Mouse (Mus musculus): Measurements from ENCODE around the gene Rag2. TPM values are rescaled to one million over a fixed set of nuclear protein-coding genes. Genes with fewer than 3 reads are reported as not detected.

Gene Rag2
- polyA plus RNA-seq (2016; fragmentation: Nextera tagmentation; extraction: Ambion mirVana), result 0.30 and 0.37 TPM in 2 replicates

- Histone ChIP-seq H3K27me3 (replicated peaks) (no peaks in the 10 kb centered on the region), H3K9ac (no peak within 1 kb of the TSS), H3K27ac (no peak within 1 kb of the TSS), H3K4me2 (no peak within 1 kb of the TSS), H3K4me1 (peaks cover 5% of the 10 kb centered on the region; the same call in 1 of the 2 replicates), H3K9me3 (replicated peaks) (no peaks in the 10 kb centered on the region), H3K36me3 (no peaks in the 10 kb centered on the region), H3K4me3 (no peak within 1 kb of the TSS)
- no peak for ATAC-seq
- 50% methylated on average over 4 of the region's 4 CpGs for WGBS (ENCODE audit: insufficient replicate concordance)
These were observed at the start of gene Rag2 for GRCm38 (mm10) chr2:101624526-101624925. Rag2 (plus strand) TSS chr2:101624718.

DNA sequence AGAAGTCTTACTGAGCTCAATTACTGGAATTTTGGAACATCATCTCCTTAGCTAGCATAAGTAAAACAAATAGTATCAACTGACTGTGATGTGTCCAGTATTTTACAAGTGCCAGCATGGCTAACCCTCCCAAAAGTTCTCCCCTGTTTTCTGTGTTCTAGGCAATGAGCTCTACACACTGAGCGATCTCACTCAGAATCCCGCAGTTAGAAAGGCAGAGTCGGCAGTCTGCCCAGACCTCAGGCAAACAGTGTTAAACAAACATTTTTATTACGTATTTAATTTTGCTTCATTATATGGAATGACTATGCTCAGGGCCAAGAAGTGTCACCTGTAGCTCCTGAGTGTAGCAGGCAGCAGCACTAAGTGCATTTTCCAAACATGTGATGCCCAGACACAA lies 47.3 kb upstream of the Rag2 start:
- Histone ChIP-seq H3K4me1 (0 out of 2 replicates have a peak, but pooled peaks cover 7% of the 10 kb centered on the region), H3K27me3 (replicated peaks) (no peaks in the 10 kb centered on the region), H3K4me3 (no peak overlapping the region), H3K36me3 (no peaks in the 10 kb centered on the region), H3K9ac (no peak overlapping the region), H3K9me3 (replicated peaks) (no peaks in the 10 kb centered on the region), H3K4me2 (no peak overlapping the region), H3K27ac (no peak overlapping the region)
- no peak for ATAC-seq
- WGBS (ENCODE audit: insufficient replicate concordance), result 81% methylated on average over 4 of the region's 4 CpGs

- H3K4me3 ChIP-seq, result no peak overlapping the region
- no peaks in the 10 kb centered on the region for H3K36me3 ChIP-seq
- WGBS (ENCODE audit: insufficient replicate concordance), result 67% methylated on average over 2 of the region's 2 CpGs
These were observed 44.5 kb upstream of the Rag2 start for GRCm38 (mm10) chr2:101580027-101580426.

DNA sequence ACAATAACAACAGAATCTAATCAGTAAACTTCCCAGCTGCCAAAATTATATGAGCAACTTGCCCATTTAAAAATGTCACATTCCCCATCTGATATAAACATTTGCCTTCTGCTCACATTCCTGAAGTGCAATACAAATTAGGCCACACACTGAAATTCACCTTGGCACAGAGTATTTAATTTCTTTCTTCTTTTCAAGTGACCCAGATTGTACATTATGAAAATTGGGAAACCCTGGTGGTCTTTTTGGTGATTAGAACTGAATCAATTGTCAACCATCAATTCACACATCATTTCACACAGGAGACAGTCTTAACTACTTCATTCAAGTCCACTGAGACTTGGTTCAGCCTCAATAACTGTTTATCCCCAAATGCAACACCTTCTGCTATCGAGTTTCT lies 44.1 kb upstream of the Rag2 start:
- no peak overlapping the region for H3K9ac ChIP-seq
- no peak for ATAC-seq
- H3K27me3 ChIP-seq (replicated peaks), result no peaks in the 10 kb centered on the region
- H3K27ac ChIP-seq, result no peak overlapping the region
- WGBS (ENCODE audit: insufficient replicate concordance), result 72% methylated on average over 1 of the region's 1 CpGs
- no peak overlapping the region for H3K4me3 ChIP-seq
- 0 out of 2 replicates have a peak, but pooled peaks cover 7% of the 10 kb centered on the region for H3K4me1 ChIP-seq
- H3K4me2 ChIP-seq, result no peak overlapping the region
- H3K9me3 ChIP-seq (replicated peaks), result no peaks in the 10 kb centered on the region
- no peaks in the 10 kb centered on the region for H3K36me3 ChIP-seq

More at GRCm38 (mm10) chr2:101580027-101580426, 44.5 kb upstream of the Rag2 start:
- 0 out of 2 replicates have a peak, but pooled peaks cover 7% of the 10 kb centered on the region for H3K4me1 ChIP-seq
- no peak for ATAC-seq
- H3K9me3 ChIP-seq (replicated peaks), result no peaks in the 10 kb centered on the region
- no peak overlapping the region for H3K4me2 ChIP-seq
- H3K27ac ChIP-seq, result no peak overlapping the region
- H3K27me3 ChIP-seq (replicated peaks), result no peaks in the 10 kb centered on the region
- no peak overlapping the region for H3K9ac ChIP-seq

GRCm38 (mm10) chr2:101580977-101581376 lies 43.5 kb upstream of the Rag2 start:
- H3K4me3 ChIP-seq, result no peak overlapping the region
- no peak for ATAC-seq
- 49% methylated on average over 3 of the region's 3 CpGs for WGBS (ENCODE audit: insufficient replicate concordance)
- H3K27ac ChIP-seq, result no peak overlapping the region
- H3K27me3 ChIP-seq (replicated peaks), result no peaks in the 10 kb centered on the region
- H3K4me1 ChIP-seq, result 0 out of 2 replicates have a peak, but pooled peaks cover 7% of the 10 kb centered on the region
- H3K9ac ChIP-seq, result no peak overlapping the region
- no peaks in the 10 kb centered on the region for H3K9me3 ChIP-seq (replicated peaks)
- H3K36me3 ChIP-seq, result no peaks in the 10 kb centered on the region
- H3K4me2 ChIP-seq, result no peak overlapping the region

DNA sequence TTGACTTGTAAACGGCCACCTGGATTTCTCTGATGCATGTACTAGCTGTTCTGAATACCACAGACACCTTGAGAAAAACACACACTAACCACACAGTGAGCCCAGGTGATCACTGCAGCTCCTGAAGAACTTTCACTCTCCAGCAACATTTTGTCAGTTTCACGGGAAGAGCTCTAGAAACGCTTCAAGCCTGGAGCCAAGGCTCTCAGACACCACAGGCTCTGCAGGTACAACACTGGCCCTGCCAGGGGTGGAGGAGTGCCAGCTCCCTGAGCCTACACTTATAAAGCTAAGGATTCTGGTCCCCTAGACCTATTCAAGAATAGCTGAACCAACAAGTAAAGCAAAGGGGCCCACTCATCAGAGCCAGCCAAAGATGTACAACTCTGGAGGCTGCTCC lies 43.1 kb upstream of the Rag2 start:
- Histone ChIP-seq H3K4me3 (no peak overlapping the region), H3K36me3 (no peaks in the 10 kb centered on the region), H3K27ac (no peak overlapping the region), H3K9me3 (replicated peaks) (no peaks in the 10 kb centered on the region), H3K4me2 (no peak overlapping the region), H3K4me1 (0 out of 2 replicates have a peak, but pooled peaks cover 7% of the 10 kb centered on the region), H3K27me3 (replicated peaks) (no peaks in the 10 kb centered on the region), H3K9ac (no peak overlapping the region)
- no peak; the same call in 1 of the 2 replicates for ATAC-seq
- WGBS (ENCODE audit: insufficient replicate concordance), result 67% methylated on average over 3 of the region's 3 CpGs

DNA sequence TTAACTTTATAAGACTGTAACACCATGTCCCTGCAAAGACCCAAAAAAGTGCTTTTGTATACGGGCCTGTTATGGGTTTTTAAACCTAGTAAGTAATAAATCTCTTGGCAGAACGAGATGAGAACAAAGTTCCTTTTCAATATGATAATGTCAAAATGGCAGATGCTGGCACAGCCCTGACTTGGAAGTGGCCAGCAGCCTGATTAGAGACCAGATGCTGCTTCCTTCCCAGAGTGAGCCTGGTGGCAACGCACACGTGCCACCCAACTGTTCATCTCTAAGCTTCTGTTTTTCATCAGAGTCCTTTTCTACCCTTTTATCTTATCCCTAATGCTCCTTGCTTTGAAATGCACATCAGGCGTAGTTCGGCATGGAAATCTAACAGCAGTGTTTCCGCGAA lies 33.2 kb upstream of the Rag2 start:
- 65% methylated on average over 8 of the region's 8 CpGs for whole genome bisulfite sequencing (ENCODE audit: insufficient replicate concordance)
- H3K27ac ChIP-seq, result no peak overlapping the region

GRCm38 (mm10) chr2:101592023-101592841 lies 32.3 kb upstream of the Rag2 start:
- no peak for ATAC-seq
- Histone ChIP-seq H3K9ac (no peak overlapping the region), H3K9me3 (replicated peaks) (no peaks in the 10 kb centered on the region), H3K36me3 (no peaks in the 10 kb centered on the region), H3K27ac (no peak overlapping the region), H3K4me2 (no peak overlapping the region), H3K27me3 (replicated peaks) (no peaks in the 10 kb centered on the region), H3K4me1 (no peaks in the 10 kb centered on the region), H3K4me3 (no peak overlapping the region)
- 58% methylated on average over 10 of the region's 10 CpGs for WGBS (ENCODE audit: insufficient replicate concordance)

More for the DNA sequence above, 33.2 kb upstream of the Rag2 start:
- no peaks in the 10 kb centered on the region for H3K36me3 ChIP-seq
- no peak overlapping the region for H3K4me2 ChIP-seq
- H3K4me1 ChIP-seq, result no peaks in the 10 kb centered on the region
- H3K4me3 ChIP-seq, result no peak overlapping the region
- no peaks in the 10 kb centered on the region for H3K27me3 ChIP-seq (replicated peaks)
- no peak overlapping the region for H3K9ac ChIP-seq
- ATAC-seq, result no peak
- no peaks in the 10 kb centered on the region for H3K9me3 ChIP-seq (replicated peaks)

DNA sequence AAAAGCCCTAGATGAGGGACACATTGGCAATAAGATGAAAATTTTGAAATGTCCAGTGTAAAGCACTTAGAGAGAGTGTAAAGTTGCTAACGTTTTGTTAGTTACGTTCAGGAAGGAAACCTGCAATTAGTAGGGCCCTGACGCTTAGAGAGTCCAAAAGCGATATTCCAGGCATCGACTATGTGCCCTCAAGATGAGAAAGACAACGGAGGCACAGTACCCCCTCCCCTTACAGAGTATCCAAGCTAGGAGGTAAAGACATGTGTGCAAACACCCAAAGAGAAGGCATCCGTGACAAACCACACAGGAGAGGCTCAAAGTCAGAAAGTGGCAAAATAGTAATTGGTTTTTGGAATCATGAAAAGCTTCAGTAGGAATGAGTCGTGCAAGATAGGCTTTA lies 31.6 kb upstream of the Rag2 start:
- no peak overlapping the region for H3K27ac ChIP-seq
- no peaks in the 10 kb centered on the region for H3K9me3 ChIP-seq (replicated peaks)
- H3K4me3 ChIP-seq, result no peak overlapping the region
- no peaks in the 10 kb centered on the region for H3K4me1 ChIP-seq
- H3K36me3 ChIP-seq, result no peaks in the 10 kb centered on the region
- H3K9ac ChIP-seq, result no peak overlapping the region
- 72% methylated on average over 8 of the region's 8 CpGs for WGBS (ENCODE audit: insufficient replicate concordance)
- H3K27me3 ChIP-seq (replicated peaks), result no peaks in the 10 kb centered on the region
- no peak overlapping the region for H3K4me2 ChIP-seq
- no peak for ATAC-seq

DNA sequence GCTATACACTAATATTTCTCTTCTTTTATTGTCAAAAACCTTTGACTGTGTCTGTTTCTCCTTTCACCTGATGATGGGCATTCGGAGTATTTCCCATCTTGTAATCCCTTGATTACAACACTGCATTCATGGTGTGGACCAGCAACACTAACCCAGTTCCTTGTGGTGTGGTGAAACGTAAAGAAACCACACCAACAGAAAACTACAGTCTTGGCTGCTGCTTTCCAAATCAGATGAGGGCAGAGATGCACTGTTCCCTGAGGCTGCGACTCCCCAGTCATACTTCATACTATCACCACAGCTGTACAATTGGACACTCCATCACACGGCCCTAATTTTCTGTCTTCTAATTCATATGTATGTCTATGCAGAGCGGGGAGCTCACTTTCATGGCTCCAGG lies 29.8 kb upstream of the Rag2 start:
- ATAC-seq, result no peak
- no peaks in the 10 kb centered on the region for H3K4me1 ChIP-seq
- no peaks in the 10 kb centered on the region for H3K27me3 ChIP-seq (replicated peaks)
- 68% methylated on average over 5 of the region's 5 CpGs for whole genome bisulfite sequencing (ENCODE audit: insufficient replicate concordance)
- H3K9ac ChIP-seq, result no peak overlapping the region
- H3K9me3 ChIP-seq (replicated peaks), result no peaks in the 10 kb centered on the region
- H3K4me2 ChIP-seq, result no peak overlapping the region
- H3K36me3 ChIP-seq, result no peaks in the 10 kb centered on the region
- H3K27ac ChIP-seq, result no peak overlapping the region
- no peak overlapping the region for H3K4me3 ChIP-seq

DNA sequence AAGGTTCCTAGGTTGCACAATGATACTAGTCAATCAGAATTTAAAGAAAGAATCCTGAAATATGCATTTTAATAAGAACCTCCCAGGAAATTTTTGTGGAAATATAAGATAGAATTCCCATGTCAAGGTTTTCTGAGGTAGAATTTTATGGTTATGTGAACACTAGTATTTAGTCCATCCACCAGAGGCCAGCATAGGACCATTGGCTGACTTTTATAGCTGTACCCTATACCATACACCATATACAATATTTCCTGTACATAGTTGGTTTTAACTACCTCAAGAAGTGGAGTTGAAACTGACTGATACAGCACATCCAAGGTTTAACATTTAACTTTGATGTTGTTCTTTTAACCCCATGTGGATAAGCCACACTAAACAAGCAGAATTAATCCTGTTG lies 27.3 kb upstream of the Rag2 start:
- ATAC-seq, result no peak
- H3K9ac ChIP-seq, result no peak overlapping the region
- H3K4me3 ChIP-seq, result no peak overlapping the region
- no peaks in the 10 kb centered on the region for H3K36me3 ChIP-seq
- no peaks in the 10 kb centered on the region for H3K27me3 ChIP-seq (replicated peaks)
- no peak overlapping the region for H3K4me2 ChIP-seq
- H3K27ac ChIP-seq, result no peak overlapping the region
- H3K4me1 ChIP-seq, result no peaks in the 10 kb centered on the region
- no peaks in the 10 kb centered on the region for H3K9me3 ChIP-seq (replicated peaks)

GRCm38 (mm10) chr2:101598190-101599181 lies 26.0 kb upstream of the Rag2 start:
- WGBS (ENCODE audit: insufficient replicate concordance), result 71% methylated on average over 13 of the region's 13 CpGs
- H3K9me3 ChIP-seq (replicated peaks), result no peaks in the 10 kb centered on the region
- no peak overlapping the region for H3K9ac ChIP-seq
- H3K4me3 ChIP-seq, result no peak overlapping the region
- no peak for ATAC-seq
- no peak overlapping the region for H3K4me2 ChIP-seq
- no peaks in the 10 kb centered on the region for H3K4me1 ChIP-seq
- H3K36me3 ChIP-seq, result no peaks in the 10 kb centered on the region
- H3K27ac ChIP-seq, result no peak overlapping the region
- H3K27me3 ChIP-seq (replicated peaks), result no peaks in the 10 kb centered on the region

Data from liver, embryonic 12.5 days (tissue).